Mouse (Mus musculus) neural tube, embryonic 15.5 days (tissue): ENCODE results near the gene Cbfa2t2. TPM values are rescaled to one million over a fixed set of nuclear protein-coding genes. Genes with fewer than 3 reads are reported as not detected.

Experiments
- polyA plus RNA-seq: library from polyadenylated mRNA; unstranded; fragments of >200 nt; fragmentation: Nextera tagmentation; extraction: Ambion mirVana; gene quantifications from 2 replicates; pipeline ENCODE4 v1.2.1, GENCODE M21; 2015

Cbfa2t2 gene
- polyA plus RNA-seq, 1 experiment from 2014 or later: 36.1 TPM

Other genes starting within 250 kb of the Cbfa2t2 start
- 0.24 TPM in 1 of 2 replicates, not detected in the other for gene Bpifb1, start 245.7 kb upstream of the Cbfa2t2 start, polyA plus RNA-seq
- gene Bpifb5, start 212.7 kb upstream of the Cbfa2t2 start, polyA plus RNA-seq: 0.27 and 0.32 TPM in 2 replicates
- gene Bpifb9a, start 178.6 kb upstream of the Cbfa2t2 start, polyA plus RNA-seq: not detected in 2 replicates
- gene Bpifb9b, start 129.3 kb upstream of the Cbfa2t2 start, polyA plus RNA-seq: not detected in 2 replicates
- 13.7 and 13.8 TPM in 2 replicates for gene Cdk5rap1, start 63.5 kb upstream of the Cbfa2t2 start, polyA plus RNA-seq
- gene Snta1, start 28.4 kb upstream of the Cbfa2t2 start, polyA plus RNA-seq: 12.1 and 12.7 TPM in 2 replicates
- 1.3 and 1.9 TPM in 2 replicates for gene 1700003F12Rik, start 110.6 kb downstream of the Cbfa2t2 start, polyA plus RNA-seq
- gene Actl10, start 115.3 kb downstream of the Cbfa2t2 start, polyA plus RNA-seq: 0.31 and 0.63 TPM in 2 replicates
- 16.0 and 19.6 TPM in 2 replicates for gene Necab3, start 122.4 kb downstream of the Cbfa2t2 start, polyA plus RNA-seq
- gene E2f1, start 133.4 kb downstream of the Cbfa2t2 start, polyA plus RNA-seq: 3.4 and 7.4 TPM in 2 replicates
- 18.1 and 22.9 TPM in 2 replicates for gene Pxmp4, start 167.2 kb downstream of the Cbfa2t2 start, polyA plus RNA-seq
- 2.1 and 2.3 TPM in 2 replicates for gene Zfp341, start 176.8 kb downstream of the Cbfa2t2 start, polyA plus RNA-seq
- 0.35 and 0.55 TPM in 2 replicates for gene 4930519P11Rik, start 177.0 kb downstream of the Cbfa2t2 start, polyA plus RNA-seq
- 29.6 and 31.5 TPM in 2 replicates for gene Chmp4b, start 215.2 kb downstream of the Cbfa2t2 start, polyA plus RNA-seq